Mouse (Mus musculus) kidney, embryonic 16.5 days (tissue): ENCODE data around the gene Tfr2. TPM values are rescaled to one million over a fixed set of nuclear protein-coding genes. Genes with fewer than 3 reads are reported as not detected.

ENCODE experiments used
- ATAC-seq: fragments of 200-750 bp; cut with Nextera tagmentation; 2 replicates; pipeline ENCODE4 v1.8.0; 2017; ENCODE audit warnings: moderate TSS enrichment; ENCODE audit not compliant: low FRiP score, low TSS enrichment
- H3K27ac ChIP-seq: fragments of 300-500 bp; sonication (generic); 2 replicates; pipeline ENCODE4 v1.5.1; 2014; ENCODE audit warnings: low read length
- H3K27me3 ChIP-seq: fragments of 300-500 bp; sonication (generic); 2 replicates; pipeline ENCODE4 v1.6.1; 2014; ENCODE audit warnings: low read length, control low read depth, mixed read lengths; ENCODE audit not compliant: insufficient read depth
- H3K36me3 ChIP-seq: fragments of 300-500 bp; sonication (generic); 2 replicates; pipeline ENCODE4 v1.6.1; 2014; ENCODE audit warnings: low read length, control low read depth, mixed read lengths; ENCODE audit not compliant: insufficient read depth
- H3K4me1 ChIP-seq: fragments of 300-500 bp; sonication (generic); 2 replicates; pipeline ENCODE4 v1.6.1; 2014; ENCODE audit warnings: low read length, control low read depth, mixed read lengths; ENCODE audit not compliant: insufficient read depth
- H3K4me2 ChIP-seq: fragments of 300-500 bp; sonication (generic); replicated peaks from 2 replicates; pipeline ENCODE4 v1.6.1; 2014; ENCODE audit warnings: low read depth, low read length
- H3K4me3 ChIP-seq: fragments of 300-500 bp; sonication (generic); 2 replicates; pipeline ENCODE4 v1.5.1; 2014; ENCODE audit warnings: mild to moderate bottlenecking, low read length
- H3K9ac ChIP-seq: fragments of 300-500 bp; sonication (generic); replicated peaks from 2 replicates; pipeline ENCODE4 v1.6.1; 2014; ENCODE audit warnings: low read length
- H3K9me3 ChIP-seq: fragments of 300-500 bp; sonication (generic); 2 replicates; pipeline ENCODE4 v1.6.1; 2016; ENCODE audit warnings: low read length, control low read depth
- WGBS: fragments of 180-500 bp; shearing (Covaris S2); extraction: QIAGEN DNeasy Blood & Tissue Kit; methylation state at CpG from one replicate; pipeline ENCODE4 v1.1.7; 2014; 5-methylcytosine and 5-hydroxymethylcytosine counted together
- polyA plus RNA-seq: library from polyadenylated mRNA; unstranded; fragments of >200 nt; fragmentation: Nextera tagmentation; extraction: Ambion mirVana; gene quantifications from 2 replicates; pipeline ENCODE4 v1.2.1, GENCODE M21; 2015

Gene Tfr2
- polyA plus RNA-seq, 1 experiment from 2014 or later = 0.57 TPM

GRCm38 (mm10) chr5:137628498-137629305, 59.1 kb downstream of the Tfr2 start, which contains the start of the genes Fbxo24, Lrch4 and Gm20605:
Gene Fbxo24 (minus strand): TSS chr5:137629002.
Gene Lrch4 (plus strand): TSS chr5:137629121.
Gene Gm20605 (plus strand): TSS chr5:137629175.
- under 1% methylated on average over 46 of the region's 46 CpGs for WGBS
- peaks cover 39% of the 10 kb centered on the region for H3K4me1 ChIP-seq
- H3K27me3 ChIP-seq = no peaks in the 10 kb centered on the region

GRCm38 (mm10) chr5:137629306-137629721, 59.7 kb downstream of the Tfr2 start:
- peaks cover 39% of the 10 kb centered on the region for H3K4me1 ChIP-seq
- peak overlapping the region; percentile 89 for H3K4me2 ChIP-seq
- H3K27ac ChIP-seq = peak overlapping the region; percentile 98
- peaks cover 12% of the 10 kb centered on the region for H3K36me3 ChIP-seq
- H3K9me3 ChIP-seq = no peaks in the 10 kb centered on the region
- peak; percentile 57 for ATAC-seq
- no peaks in the 10 kb centered on the region for H3K27me3 ChIP-seq
- H3K4me3 ChIP-seq = peak overlapping the region; percentile 83
- under 1% methylated on average over 23 of the region's 23 CpGs for WGBS
- peak overlapping the region; percentile 85 for H3K9ac ChIP-seq

More at GRCm38 (mm10) chr5:137628498-137629305, 59.1 kb downstream of the Tfr2 start, which contains the start of the genes Fbxo24, Lrch4 and Gm20605:
- Histone ChIP-seq H3K36me3 (peaks cover 6% of the 10 kb centered on the region; the same call in 1 of the 2 replicates), H3K9me3 (no peaks in the 10 kb centered on the region), H3K9ac (peak within 1 kb of the TSS; percentile 85), H3K4me3 (peak within 1 kb of the TSS; percentile 83), H3K27ac (peak within 1 kb of the TSS; percentile 98), H3K4me2 (peak within 1 kb of the TSS; percentile 89)
- ATAC-seq = peak; percentile 97

- WGBS = 10% methylated on average over 6 of the region's 6 CpGs
- ATAC-seq = peak; percentile 44
Observed at GRCm38 (mm10) chr5:137629906-137630545, 60.4 kb downstream of the Tfr2 start.

GRCm38 (mm10) chr5:137630602-137631001, 61.0 kb downstream of the Tfr2 start:
- Histone ChIP-seq H3K9ac (peak overlapping the region; percentile 85), H3K4me2 (peak overlapping the region; percentile 89), H3K4me1 (peaks cover 39% of the 10 kb centered on the region), H3K4me3 (peak overlapping the region; percentile 83), H3K9me3 (no peaks in the 10 kb centered on the region), H3K27ac (peak overlapping the region; percentile 98), H3K27me3 (no peaks in the 10 kb centered on the region), H3K36me3 (peaks cover 17% of the 10 kb centered on the region)
- WGBS = 6% methylated on average over 3 of the region's 3 CpGs
- peak; percentile 2; the same call in 1 of the 2 replicates for ATAC-seq

More at GRCm38 (mm10) chr5:137629906-137630545, 60.4 kb downstream of the Tfr2 start:
- H3K27ac ChIP-seq = peak overlapping the region; percentile 98
- H3K27me3 ChIP-seq = no peaks in the 10 kb centered on the region
- H3K4me2 ChIP-seq = peak overlapping the region; percentile 89
- H3K9me3 ChIP-seq = no peaks in the 10 kb centered on the region
- peak overlapping the region; percentile 85 for H3K9ac ChIP-seq
- peaks cover 12% of the 10 kb centered on the region for H3K36me3 ChIP-seq
- H3K4me1 ChIP-seq = peaks cover 39% of the 10 kb centered on the region
- peak overlapping the region; percentile 83 for H3K4me3 ChIP-seq

- H3K9ac ChIP-seq = peak overlapping the region; percentile 85
- H3K4me2 ChIP-seq = peak overlapping the region; percentile 89
- H3K4me3 ChIP-seq = peak overlapping the region; percentile 83
- H3K4me1 ChIP-seq = peaks cover 39% of the 10 kb centered on the region
- H3K27ac ChIP-seq = peak overlapping the region; percentile 98
- 30% methylated on average over 9 of the region's 9 CpGs for whole genome bisulfite sequencing
- no peaks in the 10 kb centered on the region for H3K9me3 ChIP-seq
- peaks cover 22% of the 10 kb centered on the region for H3K36me3 ChIP-seq
- H3K27me3 ChIP-seq = no peaks in the 10 kb centered on the region
- no peak for ATAC-seq
Observed at GRCm38 (mm10) chr5:137631171-137631570, 61.5 kb downstream of the Tfr2 start.

- peak overlapping the region; percentile 83 for H3K4me3 ChIP-seq
- no peaks in the 10 kb centered on the region for H3K27me3 ChIP-seq
- H3K4me2 ChIP-seq = peak overlapping the region; percentile 89
- 50% methylated on average over 4 of the region's 4 CpGs for WGBS
- peak overlapping the region; percentile 85 for H3K9ac ChIP-seq
- no peak for ATAC-seq
- H3K27ac ChIP-seq = peak overlapping the region; percentile 98
- no peaks in the 10 kb centered on the region for H3K9me3 ChIP-seq
- H3K4me1 ChIP-seq = peaks cover 39% of the 10 kb centered on the region
- H3K36me3 ChIP-seq = peaks cover 23% of the 10 kb centered on the region
Observed at GRCm38 (mm10) chr5:137631591-137631990, 62.0 kb downstream of the Tfr2 start.

GRCm38 (mm10) chr5:137633397-137634084, 63.9 kb downstream of the Tfr2 start:
- ATAC-seq = no peak
- H3K9me3 ChIP-seq = no peaks in the 10 kb centered on the region
- H3K27ac ChIP-seq = no peak overlapping the region
- H3K4me2 ChIP-seq = no peak overlapping the region
- H3K27me3 ChIP-seq = no peaks in the 10 kb centered on the region
- peaks cover 42% of the 10 kb centered on the region for H3K36me3 ChIP-seq
- 79% methylated on average over 12 of the region's 12 CpGs for WGBS
- H3K4me3 ChIP-seq = no peak overlapping the region
- peaks cover 34% of the 10 kb centered on the region for H3K4me1 ChIP-seq
- no peak overlapping the region for H3K9ac ChIP-seq
